Mouse (Mus musculus) neural tube, embryonic 14.5 days (tissue): ENCODE measurements around the gene Mia2. TPM values are rescaled to one million over a fixed set of nuclear protein-coding genes. Genes with fewer than 3 reads are reported as not detected.

Experiments
- ATAC-seq: fragments of 200-750 bp; cut with Nextera tagmentation; 2 replicates; pipeline ENCODE4 v1.8.0; 2017; ENCODE audit warnings: low read depth, mild to moderate bottlenecking, moderate TSS enrichment, moderate library complexity
- H3K27ac ChIP-seq: fragments of 300-500 bp; sonication (generic); 2 replicates; pipeline ENCODE4 v1.5.1; 2014; ENCODE audit warnings: low read depth, mild to moderate bottlenecking, control low read depth, low read length, moderate library complexity, mixed read lengths
- H3K27me3 ChIP-seq: fragments of 300-500 bp; sonication (generic); 2 replicates; pipeline ENCODE4 v1.6.1; 2014; ENCODE audit warnings: low read length; ENCODE audit not compliant: control insufficient read depth, insufficient read depth
- H3K36me3 ChIP-seq: fragments of 300-500 bp; sonication (generic); 2 replicates; pipeline ENCODE4 v1.6.1; 2014; ENCODE audit warnings: low read length, mixed read lengths; ENCODE audit not compliant: control insufficient read depth, insufficient read depth
- H3K4me1 ChIP-seq: fragments of 300-500 bp; sonication (generic); 2 replicates; pipeline ENCODE4 v1.6.1; 2014; ENCODE audit warnings: low read length; ENCODE audit not compliant: control insufficient read depth, insufficient read depth
- H3K4me2 ChIP-seq: fragments of 300-500 bp; sonication (generic); 2 replicates; pipeline ENCODE4 v1.6.1; 2014; ENCODE audit warnings: mild to moderate bottlenecking, low read depth, low read length, control low read depth
- H3K4me3 ChIP-seq: fragments of 300-500 bp; sonication (generic); 2 replicates; pipeline ENCODE4 v1.5.1; 2014; ENCODE audit warnings: low read depth, low read length, control low read depth, mixed read lengths
- H3K9ac ChIP-seq: fragments of 300-500 bp; sonication (generic); replicated peaks from 2 replicates; pipeline ENCODE4 v1.6.1; 2014; ENCODE audit warnings: low read depth, mild to moderate bottlenecking, control low read depth, low read length, mixed read lengths
- H3K9me3 ChIP-seq: fragments of 300-500 bp; sonication (generic); 2 replicates; pipeline ENCODE4 v1.6.1; 2016; ENCODE audit warnings: low read length; ENCODE audit not compliant: control insufficient read depth
- WGBS: fragments of 180-500 bp; shearing (Covaris S2); extraction: QIAGEN DNeasy Blood & Tissue Kit; methylation state at CpG from one replicate; pipeline ENCODE4 v1.1.7; 2014; 5-methylcytosine and 5-hydroxymethylcytosine counted together
- polyA plus RNA-seq: library from polyadenylated mRNA; unstranded; fragments of >200 nt; fragmentation: Nextera tagmentation; extraction: Ambion mirVana; gene quantifications from 2 replicates; pipeline ENCODE4 v1.2.1, GENCODE M21; 2014

Gene Mia2
- polyA plus RNA-seq, 1 experiment from 2014 or later, result 41.4 TPM

GRCm38 (mm10) chr12:59060993-59061595 lies 34.5 kb upstream of the Mia2 start, which contains the start of gene Trappc6b:
Gene Trappc6b, minus strand, starts transcription at chr12:59061472.
- Histone ChIP-seq H3K4me2 (peak within 1 kb of the TSS; percentile 65), H3K27ac (peak within 1 kb of the TSS; percentile 94), H3K9me3 (no peaks in the 10 kb centered on the region), H3K9ac (peak within 1 kb of the TSS; percentile 82), H3K4me1 (peaks cover 13% of the 10 kb centered on the region; the same call in 1 of the 2 replicates), H3K27me3 (no peaks in the 10 kb centered on the region), H3K36me3 (no peaks in the 10 kb centered on the region), H3K4me3 (peak within 1 kb of the TSS; percentile 69)
- ATAC-seq, result peak; percentile 97
- under 1% methylated on average over 49 of the region's 49 CpGs for WGBS

GRCm38 (mm10) chr12:59064837-59065236 lies 30.8 kb upstream of the Mia2 start:
- Histone ChIP-seq H3K9me3 (no peaks in the 10 kb centered on the region), H3K4me1 (peaks cover 9% of the 10 kb centered on the region), H3K4me3 (no peak overlapping the region), H3K27me3 (no peaks in the 10 kb centered on the region), H3K36me3 (peaks cover 8% of the 10 kb centered on the region; the same call in 1 of the 2 replicates), H3K9ac (no peak overlapping the region), H3K4me2 (no peak overlapping the region), H3K27ac (no peak overlapping the region)
- 86% methylated on average over 8 of the region's 8 CpGs for WGBS
- ATAC-seq, result no peak

DNA sequence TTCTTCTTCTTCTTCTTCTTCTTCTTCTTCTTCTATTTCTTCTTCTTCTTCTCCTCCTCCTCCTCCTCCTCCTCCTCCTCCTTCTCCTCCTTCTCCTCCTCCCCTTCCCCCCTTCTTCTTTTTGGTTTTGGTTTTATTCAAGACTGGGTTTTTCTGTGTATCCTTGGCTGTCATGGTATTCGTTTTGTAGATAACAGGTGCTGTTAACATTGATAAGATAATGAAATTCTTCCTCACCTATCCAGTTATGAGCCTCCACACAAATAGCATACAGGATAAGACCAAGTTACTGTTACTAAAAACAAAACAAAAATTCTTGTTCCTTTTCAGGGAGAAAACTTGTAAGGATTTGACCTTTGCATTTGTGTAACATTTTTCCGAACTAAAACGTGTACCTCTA lies 29.8 kb upstream of the Mia2 start:
- Histone ChIP-seq H3K4me2 (peak overlapping the region; percentile 51), H3K27me3 (no peaks in the 10 kb centered on the region), H3K9ac (peak overlapping the region; percentile 98; the same call in 1 of the 2 replicates), H3K27ac (peak overlapping the region; percentile 81), H3K4me1 (peaks cover 4% of the 10 kb centered on the region; the same call in 1 of the 2 replicates), H3K4me3 (peak overlapping the region; percentile 97), H3K36me3 (peaks cover 16% of the 10 kb centered on the region; the same call in 1 of the 2 replicates), H3K9me3 (no peaks in the 10 kb centered on the region)
- ATAC-seq, result no peak
- WGBS, result 84% methylated on average over 3 of the region's 3 CpGs

- H3K4me2 ChIP-seq, result peak within 1 kb of the TSS; percentile 81
- under 1% methylated on average over 43 of the region's 43 CpGs for WGBS
- peak; percentile 99 for ATAC-seq
Measured at GRCm38 (mm10) chr12:59066448-59067077, 29.0 kb upstream of the Mia2 start, which contains the start of gene Pnn. Gene Pnn, plus strand, starts transcription at chr12:59066884.

GRCm38 (mm10) chr12:59067095-59067494 lies 28.5 kb upstream of the Mia2 start:
- ATAC-seq, result peak; percentile 64
- Histone ChIP-seq H3K9ac (peak overlapping the region; percentile 98), H3K27me3 (no peaks in the 10 kb centered on the region), H3K36me3 (peaks cover 29% of the 10 kb centered on the region), H3K9me3 (no peaks in the 10 kb centered on the region), H3K4me2 (peak overlapping the region; percentile 81), H3K4me1 (peaks cover 4% of the 10 kb centered on the region; the same call in 1 of the 2 replicates), H3K27ac (peak overlapping the region; percentile 88), H3K4me3 (peak overlapping the region; percentile 97)
- under 1% methylated on average over 40 of the region's 41 CpGs for WGBS

More at GRCm38 (mm10) chr12:59066448-59067077, 29.0 kb upstream of the Mia2 start, which contains the start of gene Pnn:
- Histone ChIP-seq H3K27ac (peak within 1 kb of the TSS; percentile 88), H3K36me3 (peaks cover 24% of the 10 kb centered on the region), H3K4me1 (peaks cover 4% of the 10 kb centered on the region; the same call in 1 of the 2 replicates), H3K27me3 (no peaks in the 10 kb centered on the region), H3K4me3 (peak within 1 kb of the TSS; percentile 97), H3K9ac (peak within 1 kb of the TSS; percentile 98), H3K9me3 (no peaks in the 10 kb centered on the region)

GRCm38 (mm10) chr12:59068791-59069190 lies 26.8 kb upstream of the Mia2 start:
- H3K9me3 ChIP-seq, result no peaks in the 10 kb centered on the region
- 95% methylated on average over 13 of the region's 13 CpGs for WGBS
- H3K27me3 ChIP-seq, result no peaks in the 10 kb centered on the region
- H3K4me2 ChIP-seq, result no peak overlapping the region
- ATAC-seq, result no peak
- no peak overlapping the region for H3K27ac ChIP-seq
- no peak overlapping the region for H3K4me3 ChIP-seq
- H3K36me3 ChIP-seq, result peaks cover 34% of the 10 kb centered on the region
- H3K9ac ChIP-seq, result no peak overlapping the region
- H3K4me1 ChIP-seq, result peaks cover 4% of the 10 kb centered on the region; the same call in 1 of the 2 replicates

DNA sequence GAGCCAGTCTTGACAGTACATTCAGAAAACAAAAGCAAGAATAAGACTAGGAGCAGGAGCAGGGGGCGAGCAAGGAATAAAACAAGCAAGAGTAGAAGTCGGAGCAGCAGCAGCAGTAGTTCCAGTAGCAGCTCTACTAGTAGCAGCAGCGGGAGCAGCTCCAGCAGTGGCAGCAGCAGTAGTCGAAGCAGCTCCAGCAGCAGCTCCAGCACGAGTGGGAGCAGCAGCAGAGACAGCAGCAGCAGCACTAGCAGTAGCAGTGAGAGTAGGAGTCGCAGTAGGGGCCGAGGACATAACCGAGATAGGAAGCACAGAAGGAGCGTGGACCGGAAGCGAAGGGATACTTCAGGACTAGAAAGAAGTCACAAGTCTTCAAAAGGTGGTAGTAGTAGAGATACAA lies 23.3 kb upstream of the Mia2 start:
- Histone ChIP-seq H3K36me3 (peaks cover 38% of the 10 kb centered on the region), H3K27me3 (no peaks in the 10 kb centered on the region), H3K27ac (no peak overlapping the region), H3K9ac (no peak overlapping the region), H3K4me2 (no peak overlapping the region), H3K4me3 (no peak overlapping the region), H3K9me3 (no peaks in the 10 kb centered on the region), H3K4me1 (peaks cover 4% of the 10 kb centered on the region; the same call in 1 of the 2 replicates)
- ATAC-seq, result no peak
- 93% methylated on average over 11 of the region's 11 CpGs for WGBS

DNA sequence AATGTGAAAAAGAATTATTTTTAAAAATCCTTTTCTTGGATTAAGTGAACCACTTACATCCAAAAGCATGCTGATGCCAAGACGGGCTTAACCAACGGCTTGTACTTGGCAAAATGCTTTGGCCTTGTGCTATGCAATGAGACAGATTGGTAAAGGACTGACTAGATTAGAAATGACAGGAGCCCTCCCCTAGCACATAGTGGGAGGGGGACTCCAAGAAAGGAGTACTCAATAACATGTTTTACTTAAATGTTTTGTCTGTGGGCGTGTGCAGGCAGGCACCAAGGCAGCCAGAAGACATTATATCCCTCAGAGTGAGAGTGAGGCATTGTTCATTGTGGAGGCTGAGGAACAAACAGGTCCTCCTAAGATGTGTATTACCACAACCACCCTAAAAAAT lies 21.5 kb upstream of the Mia2 start:
- Histone ChIP-seq H3K9me3 (no peaks in the 10 kb centered on the region), H3K4me2 (no peak overlapping the region), H3K9ac (no peak overlapping the region), H3K36me3 (peaks cover 34% of the 10 kb centered on the region), H3K4me1 (no peaks in the 10 kb centered on the region), H3K4me3 (no peak overlapping the region), H3K27me3 (no peaks in the 10 kb centered on the region), H3K27ac (no peak overlapping the region)
- no peak for ATAC-seq
- WGBS, result 90% methylated on average over 3 of the region's 3 CpGs

GRCm38 (mm10) chr12:59076996-59077395 lies 18.6 kb upstream of the Mia2 start:
- H3K4me1 ChIP-seq, result no peaks in the 10 kb centered on the region
- 96% methylated on average over 3 of the region's 3 CpGs for WGBS

More at GRCm38 (mm10) chr12:59076996-59077395, 18.6 kb upstream of the Mia2 start:
- Histone ChIP-seq H3K36me3 (peaks cover 10% of the 10 kb centered on the region), H3K4me3 (no peak overlapping the region), H3K27me3 (no peaks in the 10 kb centered on the region), H3K9ac (no peak overlapping the region), H3K9me3 (no peaks in the 10 kb centered on the region), H3K4me2 (no peak overlapping the region), H3K27ac (no peak overlapping the region)
- ATAC-seq, result no peak
